Mouse (Mus musculus): ENCODE results near the gene BC034090. TPM values are rescaled to one million over a fixed set of nuclear protein-coding genes. Genes with fewer than 3 reads are reported as not detected.
A peak's percentile ranks its signal among the peaks of the same experiment; 100 is the strongest.
"Not testable (repeated sequence)": the region's sequence is repeated elsewhere in the genome, so short reads cannot be mapped to it uniquely, and the experiment has no call there.

The BC034090 gene
- total RNA-seq (2021), result 10 to 100 TPM in 1 of 2 experiments, 1 to 10 TPM in 1; 7.9 to 10.7 TPM
- long read RNA-seq, experiment 1, full-length matches to known transcripts, result 3 of 7 reads
- long read RNA-seq, experiment 1, partial matches to known transcripts, result 2 of 7 reads
- long read RNA-seq, experiment 1, other reads (novel, unspliced or antisense), result 2 of 7 reads
- long read RNA-seq, experiment 2, full-length matches to known transcripts, result 2 of 3 reads
- long read RNA-seq, experiment 2, partial matches to known transcripts, result 1 of 3 reads
- long read RNA-seq, experiment 2, other reads (novel, unspliced or antisense), result 0 of 3 reads

DNA sequence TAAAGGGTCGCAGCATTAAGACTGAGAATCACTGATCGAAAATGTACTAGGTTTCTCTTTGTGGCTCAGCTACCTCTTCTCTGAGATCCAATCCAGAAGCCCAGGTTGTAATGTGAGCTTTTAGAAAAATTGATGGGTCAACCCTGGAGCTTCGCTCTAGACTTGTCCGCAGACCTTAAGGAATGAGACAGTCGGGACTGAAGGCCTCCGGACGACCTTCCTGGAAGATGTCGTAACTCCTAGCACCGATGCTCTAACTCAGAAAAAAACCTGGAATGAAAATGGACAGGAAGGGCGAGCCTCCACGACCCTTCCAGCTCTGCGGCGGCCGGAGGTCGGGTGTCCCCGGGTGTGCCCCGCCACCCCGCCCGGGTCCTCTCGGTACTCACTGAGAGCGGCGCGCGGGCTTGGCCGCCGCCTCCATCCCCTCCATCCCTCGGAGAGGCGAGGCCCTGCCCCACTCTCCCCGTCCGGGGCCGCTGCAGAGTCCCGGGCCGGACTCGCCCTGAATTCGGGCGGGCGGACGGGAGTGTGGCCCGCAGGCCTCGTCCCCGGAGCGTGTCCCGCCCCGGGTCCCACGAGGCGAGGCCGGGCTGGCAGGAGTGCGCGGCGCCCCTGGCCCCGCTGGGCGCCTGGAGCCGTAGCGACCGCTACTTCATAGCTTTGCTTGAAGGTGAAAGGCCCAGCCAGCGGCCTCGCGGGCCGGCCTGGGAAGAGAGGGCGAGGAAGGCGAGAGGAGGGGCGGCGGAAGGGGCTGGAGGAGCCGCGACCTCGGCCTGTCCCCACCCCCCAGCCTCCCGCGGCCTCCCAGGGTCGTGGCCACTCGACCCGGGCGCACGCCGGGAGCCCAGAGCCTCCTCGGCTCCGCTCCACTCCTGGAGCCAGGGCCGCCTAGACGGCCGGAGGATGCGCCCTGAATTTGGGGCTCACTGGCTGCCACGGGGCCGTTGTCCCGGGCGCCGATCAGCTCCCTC lies at the start of gene BC034090:
TSS of gene BC034090 (minus strand) at position 648 of the 974 bp plus-strand sequence.
- no peak for DNase-seq (ENCODE audit: low spot score in 2 of 2)

- peak in 1 of 2 experiments; percentile 44 for DNase-seq (ENCODE audit: low spot score in 2 of 2)
Observed at GRCm38 (mm10) chr1:155293446-155293845, 49.2 kb upstream of the BC034090 start.

DNA sequence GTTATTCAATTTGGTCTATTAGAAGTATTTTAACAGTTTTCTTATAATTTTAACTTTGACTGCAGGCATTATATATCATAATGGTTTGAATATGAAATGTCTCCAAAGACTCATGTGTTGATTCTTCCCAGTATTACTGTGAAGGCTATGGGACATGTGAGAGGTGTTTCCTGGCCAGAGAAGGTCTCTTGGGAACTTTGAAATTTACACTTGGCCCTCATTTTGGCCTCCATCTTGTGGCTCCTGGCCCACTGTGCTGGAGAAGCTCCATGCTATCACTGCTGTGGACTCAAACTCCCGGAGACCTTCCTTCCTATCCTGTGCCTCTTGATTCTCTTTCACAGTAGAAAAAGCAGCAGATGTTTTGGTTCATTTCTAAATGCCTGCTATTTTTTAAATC lies 45.2 kb upstream of the BC034090 start:
- DNase-seq (ENCODE audit: low spot score in 2 of 2), result no peak

DNA sequence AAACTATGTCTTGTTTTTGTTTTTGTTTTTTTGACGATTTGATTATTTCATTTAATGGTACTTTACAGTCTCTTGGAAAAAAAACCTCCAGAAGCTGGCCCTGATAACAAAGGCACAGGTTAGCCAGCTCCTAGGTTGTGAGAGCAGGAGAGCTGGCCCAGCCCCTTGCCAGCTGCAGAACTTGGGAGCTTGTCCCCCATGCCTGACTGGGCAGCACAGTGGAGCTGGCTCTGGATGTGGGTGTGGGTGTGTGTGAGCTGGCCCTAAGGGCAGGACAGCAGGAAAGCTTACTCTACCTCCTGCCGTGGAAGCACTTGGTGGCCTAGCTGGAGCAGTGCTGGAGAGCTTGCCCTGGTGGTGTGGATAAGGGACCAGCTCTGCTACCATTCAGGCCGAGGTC lies 43.8 kb upstream of the BC034090 start:
- no peak for DNase-seq (ENCODE audit: low spot score in 2 of 2)

GRCm38 (mm10) chr1:155283808-155284207 lies 39.6 kb upstream of the BC034090 start:
- no peak for DNase-seq (ENCODE audit: low spot score in 2 of 2)

DNA sequence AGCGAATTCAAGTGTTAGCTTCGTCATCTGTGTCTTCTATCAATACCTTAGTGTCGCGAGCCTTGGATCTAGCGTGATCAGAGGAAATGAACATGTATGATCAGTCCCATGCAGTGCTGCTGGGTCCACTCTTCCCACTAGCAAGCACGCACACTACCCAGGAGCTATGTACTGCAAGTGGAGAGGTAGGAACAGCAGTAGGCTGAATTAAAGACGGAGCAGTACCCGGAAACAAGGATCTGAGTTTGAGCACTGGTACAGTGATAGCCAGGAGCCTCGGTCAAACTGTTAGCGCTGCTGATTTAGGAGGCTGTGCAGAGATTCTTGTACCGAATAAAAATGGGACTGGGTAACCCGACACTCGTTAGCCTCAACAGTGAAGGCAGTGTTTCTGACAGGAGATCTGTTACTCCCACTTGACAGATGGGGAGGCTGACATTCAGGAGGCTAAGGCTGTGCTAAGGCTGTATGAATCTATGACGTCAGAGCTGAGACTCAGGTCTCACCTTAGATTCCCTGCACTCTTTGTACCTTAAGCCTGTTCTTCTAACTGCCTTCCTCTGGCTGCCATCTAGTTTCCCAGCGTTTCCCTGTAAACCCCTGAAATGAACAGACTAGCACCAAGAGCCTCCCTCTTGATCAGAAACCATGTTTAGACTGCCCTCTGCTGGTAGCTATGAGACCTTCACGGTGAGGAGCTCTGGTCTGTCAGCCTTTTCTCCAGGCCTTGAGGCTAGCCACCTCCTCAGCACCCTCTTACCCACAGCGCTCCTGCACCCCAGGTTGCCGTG lies 37.0 kb upstream of the BC034090 start:
- DNase-seq (ENCODE audit: low spot score in 2 of 2), result peak; percentile 73 to 77

- DNase-seq (ENCODE audit: low spot score in 2 of 2), result peak in 1 of 2 experiments; percentile 34
Observed at GRCm38 (mm10) chr1:155280306-155280705, 36.1 kb upstream of the BC034090 start.

DNA sequence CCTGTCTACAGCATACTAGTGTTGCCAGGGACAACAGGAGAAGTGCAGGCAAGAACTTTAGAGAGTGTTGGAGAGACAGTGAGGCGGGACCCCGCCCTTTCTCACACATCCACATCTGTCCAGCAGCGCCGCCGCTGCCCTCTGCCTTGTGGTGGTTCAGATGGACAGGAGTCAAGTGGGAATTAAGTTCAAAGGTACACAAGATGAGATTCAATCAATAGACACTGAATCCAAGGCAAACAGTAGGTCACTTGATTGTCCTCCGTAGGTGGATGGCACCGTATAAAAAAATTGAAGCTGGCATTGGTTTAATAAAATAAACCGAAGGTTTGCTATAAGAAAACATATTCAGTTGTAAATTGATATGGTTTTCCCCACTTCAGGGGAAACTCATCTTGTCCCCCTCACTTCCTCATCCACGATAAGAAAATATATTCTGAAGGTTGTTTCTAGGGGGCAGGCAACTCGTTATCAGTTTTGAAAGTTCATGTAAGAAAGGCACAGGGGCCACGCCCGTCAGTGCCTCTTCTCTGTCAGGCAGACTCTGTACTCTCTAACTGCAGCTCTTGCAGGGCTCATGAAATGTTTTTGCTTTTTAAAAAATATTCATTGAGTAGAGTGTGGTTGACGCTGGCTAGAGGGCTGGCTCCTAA lies 32.3 kb upstream of the BC034090 start:
- DNase-seq (ENCODE audit: low spot score in 2 of 2), result no peak

DNA sequence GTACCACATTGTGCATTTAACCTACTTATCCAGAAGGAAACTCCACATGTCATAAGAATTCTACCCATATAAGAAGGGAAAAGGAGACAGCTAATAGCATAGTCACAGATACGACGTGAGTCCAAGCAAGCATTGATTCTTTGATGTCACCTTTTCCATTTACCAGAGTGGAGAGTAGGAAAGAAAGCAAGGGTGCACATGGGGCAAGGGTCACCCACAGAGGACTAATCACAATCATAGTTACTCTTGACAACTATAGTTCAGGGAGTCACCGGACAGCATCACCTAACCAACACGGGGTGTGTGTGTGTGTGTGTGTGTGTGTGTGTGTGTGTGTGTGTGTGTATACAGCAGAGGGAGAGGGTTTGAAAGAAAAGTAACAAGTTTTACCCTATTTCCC lies 31.5 kb upstream of the BC034090 start:
- DNase-seq (ENCODE audit: low spot score in 2 of 2), result no peak

DNA sequence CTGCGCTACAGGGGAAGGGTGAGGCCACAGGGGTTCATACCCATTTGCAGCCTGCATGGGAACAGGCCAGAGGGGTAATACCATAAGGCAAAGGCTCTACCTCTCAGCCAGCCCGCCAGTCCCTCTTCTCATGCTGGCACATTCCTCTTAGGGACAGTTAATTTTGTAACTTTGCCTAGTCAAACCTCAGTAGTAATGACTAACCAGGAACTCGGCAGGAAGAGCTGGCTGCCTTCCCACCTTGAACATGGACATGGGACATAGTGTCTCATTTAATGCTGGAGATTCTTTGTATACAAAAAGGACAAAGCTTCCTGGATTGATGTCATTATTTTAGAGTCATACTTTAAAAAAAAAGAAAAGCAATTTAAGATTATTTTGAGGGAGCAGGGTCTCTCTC lies 30.7 kb upstream of the BC034090 start:
- DNase-seq (ENCODE audit: low spot score in 2 of 2), result peak in 1 of 2 experiments; percentile 38

DNA sequence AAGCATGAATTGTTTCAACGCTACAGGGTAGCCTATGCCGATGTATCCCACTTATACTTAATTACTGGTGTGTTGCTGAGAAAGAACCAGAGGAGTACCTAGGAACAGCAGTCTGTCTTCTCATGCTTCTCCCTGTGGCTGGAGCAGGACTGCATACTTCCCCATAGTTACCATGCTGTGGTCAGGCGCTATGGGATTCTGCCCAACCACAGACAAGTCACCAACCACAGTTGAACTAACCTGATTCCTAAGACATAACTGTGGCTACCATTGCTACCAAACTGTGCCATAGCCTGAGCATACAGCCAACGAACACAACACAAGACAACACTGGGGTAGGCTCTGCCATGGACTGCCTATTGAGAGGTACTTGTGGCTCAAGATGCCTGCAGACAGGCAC lies 28.7 kb upstream of the BC034090 start:
- DNase-seq (ENCODE audit: low spot score in 2 of 2), result no peak

DNA sequence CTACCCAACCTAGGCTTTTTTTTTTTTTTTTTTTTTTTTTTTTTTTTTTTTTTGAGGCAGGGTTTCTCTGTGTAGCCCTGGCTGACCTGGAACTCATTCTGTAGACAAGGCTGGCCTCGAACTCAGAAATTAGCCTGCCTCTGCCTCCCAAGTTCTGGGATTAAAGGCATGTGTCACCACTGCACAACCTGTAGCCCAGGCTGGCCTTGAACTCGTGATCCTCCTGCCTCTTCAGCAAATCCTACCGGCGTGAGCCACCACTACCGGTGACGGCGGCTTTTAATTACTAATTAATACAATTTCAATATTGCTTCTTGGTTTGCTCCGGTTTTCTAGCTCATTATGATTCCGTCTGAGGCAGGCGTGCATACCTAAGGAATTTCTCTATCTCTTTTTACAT lies 18.3 kb upstream of the BC034090 start:
- DNase-seq (ENCODE audit: low spot score in 2 of 2), result not testable (repeated sequence)

DNA sequence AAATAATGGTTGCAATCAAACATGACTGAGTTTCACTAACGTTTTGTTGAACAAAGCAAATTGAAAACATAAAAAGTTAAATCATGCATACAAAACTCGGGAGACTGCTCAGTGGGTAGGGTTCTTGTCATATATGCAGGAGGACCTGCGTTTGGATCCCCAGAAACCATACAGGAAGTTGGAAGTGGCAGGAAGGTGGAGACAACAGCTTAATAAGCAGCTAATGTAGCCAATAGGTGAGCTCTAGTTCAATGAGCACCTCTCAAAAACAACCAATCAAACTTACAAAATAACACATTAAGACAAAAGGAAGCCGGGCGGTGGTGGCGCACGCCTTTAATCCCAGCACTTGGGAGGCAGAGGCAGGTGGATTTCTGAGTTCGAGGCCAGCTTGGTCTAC lies 10.1 kb upstream of the BC034090 start:
- no peak for DNase-seq (ENCODE audit: low spot score in 2 of 2)

DNA sequence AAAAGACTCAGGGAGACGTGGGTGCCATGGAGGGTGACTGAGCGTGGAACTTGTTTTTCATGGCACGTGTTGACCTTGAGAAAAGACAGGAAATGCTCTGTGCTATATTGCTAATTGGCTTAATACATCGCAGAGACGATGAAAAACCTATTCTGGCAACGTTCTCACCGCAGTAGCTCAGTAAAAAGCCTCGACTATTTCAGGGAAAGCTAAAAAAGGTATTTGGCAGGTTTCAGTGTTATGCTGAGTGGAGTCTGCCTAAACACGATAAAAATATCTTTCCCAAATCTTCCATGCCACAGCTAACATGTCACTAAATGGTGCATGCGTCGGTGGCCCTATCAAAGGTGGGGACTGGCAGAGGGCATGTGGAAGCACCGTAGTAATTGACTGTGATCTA lies 8.9 kb upstream of the BC034090 start:
- no peak for DNase-seq (ENCODE audit: low spot score in 2 of 2)

- no peak for DNase-seq (ENCODE audit: low spot score in 2 of 2)
Observed at GRCm38 (mm10) chr1:155252631-155253121, 8.4 kb upstream of the BC034090 start.

DNA sequence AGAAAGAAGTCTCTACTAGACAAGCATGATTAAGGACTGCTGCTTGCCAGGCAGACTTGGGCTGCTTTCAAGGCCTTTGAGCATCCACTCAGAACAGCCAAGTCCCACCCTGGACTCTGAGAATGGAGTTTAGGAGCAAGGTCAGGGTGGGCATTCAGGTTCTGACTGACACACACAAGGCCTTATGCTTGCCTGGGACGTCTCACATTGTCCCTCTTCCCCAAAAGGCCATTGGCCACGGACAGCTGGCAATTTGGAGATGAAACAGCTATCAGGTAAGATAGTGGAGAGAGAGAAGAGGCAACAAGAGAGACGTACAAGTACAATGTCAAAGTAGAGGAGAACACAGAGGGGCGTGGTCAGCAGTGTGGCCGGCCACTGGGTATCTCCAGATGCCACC lies 7.4 kb upstream of the BC034090 start:
- no peak for DNase-seq (ENCODE audit: low spot score in 2 of 2)

- no peak for DNase-seq (ENCODE audit: low spot score in 2 of 2)
Observed at GRCm38 (mm10) chr1:155250531-155251135, 6.4 kb upstream of the BC034090 start.

GRCm38 (mm10) chr1:155249896-155250295 lies 5.7 kb upstream of the BC034090 start:
- no peak for DNase-seq (ENCODE audit: low spot score in 2 of 2)

GRCm38 (mm10) chr1:155248041-155248440 lies 3.8 kb upstream of the BC034090 start:
- DNase-seq (ENCODE audit: low spot score in 2 of 2), result no peak

DNA sequence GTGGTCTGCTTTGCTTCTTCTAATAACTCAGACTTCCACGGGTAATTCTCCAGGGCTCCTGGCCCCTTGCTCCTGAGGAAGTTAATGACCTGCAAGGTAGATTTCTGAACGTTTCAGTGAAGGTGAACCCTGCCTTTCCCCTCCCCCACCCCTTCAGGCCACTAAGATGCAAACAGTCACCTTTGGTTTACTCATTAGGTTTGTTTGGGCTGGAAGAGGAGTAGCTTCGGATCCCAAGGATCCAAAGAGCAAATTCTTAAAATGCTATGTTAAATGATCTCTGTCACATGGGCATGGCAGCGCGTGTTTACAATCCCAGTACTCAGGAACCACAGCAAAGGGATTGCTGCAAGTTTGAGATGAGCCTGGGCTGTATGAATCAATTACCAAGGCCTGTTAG lies 3.2 kb upstream of the BC034090 start:
- DNase-seq (ENCODE audit: low spot score in 2 of 2), result no peak
